Mouse (Mus musculus): ENCODE measurements around the gene Hfe2. TPM values are rescaled to one million over a fixed set of nuclear protein-coding genes. Genes with fewer than 3 reads are reported as not detected.
"Not testable (repeated sequence)": the region's sequence is repeated elsewhere in the genome, so short reads cannot be mapped to it uniquely, and the experiment has no call there.

Gene Hfe2
- polyA plus RNA-seq, 1 experiment from 2014 or later, result 1.2 TPM

DNA sequence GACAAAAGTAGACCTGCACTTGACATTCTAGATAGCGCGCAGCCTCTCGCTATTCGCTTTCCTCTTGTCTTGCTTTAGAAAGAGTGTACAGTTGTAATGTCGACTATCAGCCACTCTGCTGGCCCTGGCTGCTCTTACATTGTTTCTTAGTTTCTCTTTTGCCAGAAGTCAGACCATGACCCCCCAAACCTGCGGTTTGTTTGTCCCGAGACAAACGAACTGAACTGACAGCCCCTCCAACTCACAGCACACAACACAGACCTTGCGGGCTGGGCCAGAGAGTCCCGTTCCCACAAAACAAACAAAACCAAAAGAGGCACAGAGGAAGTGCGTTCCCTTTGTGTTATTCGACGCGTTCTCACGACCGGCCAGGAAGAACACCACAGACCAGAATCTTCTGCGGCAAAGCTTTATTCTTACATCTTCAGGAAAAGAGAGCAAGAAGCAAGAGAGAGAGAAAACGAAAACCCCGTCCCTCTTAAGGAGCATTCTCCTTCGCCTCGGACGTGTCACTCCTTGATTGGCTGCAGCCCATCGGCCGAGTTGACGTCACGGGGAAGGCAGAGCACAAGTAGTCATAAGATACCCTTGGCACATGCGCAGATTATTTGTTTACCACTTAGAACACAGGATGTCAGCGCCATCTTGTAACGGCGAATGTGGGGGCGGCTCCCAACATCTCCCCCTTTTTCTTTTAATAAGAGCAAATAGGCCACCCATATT is 35.9 kb upstream of the Hfe2 start:
- not testable (repeated sequence) for H3K4me3 ChIP-seq (ENCODE audit: low read depth, low read length); H3K36me3 ChIP-seq (replicated peaks; ENCODE audit: control insufficient read depth, insufficient read depth, low read depth, low read length); H3K4me2 ChIP-seq (ENCODE audit: low read depth, low read length); H3K9me3 ChIP-seq (replicated peaks; ENCODE audit: control insufficient read depth, low read length); H3K27ac ChIP-seq (replicated peaks; ENCODE audit: low read depth, low read length); H3K9ac ChIP-seq (replicated peaks; ENCODE audit: low read length); H3K4me1 ChIP-seq (ENCODE audit: control insufficient read depth, insufficient read depth, low read length); H3K27me3 ChIP-seq (ENCODE audit: control insufficient read depth, insufficient read depth, low read length); DNase-seq (ENCODE audit: low spot score)
- peak; percentile 80 for ATAC-seq (replicated peaks; ENCODE audit: insufficient number of reproducible peaks, low FRiP score, low TSS enrichment, low read depth)
- WGBS, result 0% methylated on average over 8 of the region's 31 CpGs

DNA sequence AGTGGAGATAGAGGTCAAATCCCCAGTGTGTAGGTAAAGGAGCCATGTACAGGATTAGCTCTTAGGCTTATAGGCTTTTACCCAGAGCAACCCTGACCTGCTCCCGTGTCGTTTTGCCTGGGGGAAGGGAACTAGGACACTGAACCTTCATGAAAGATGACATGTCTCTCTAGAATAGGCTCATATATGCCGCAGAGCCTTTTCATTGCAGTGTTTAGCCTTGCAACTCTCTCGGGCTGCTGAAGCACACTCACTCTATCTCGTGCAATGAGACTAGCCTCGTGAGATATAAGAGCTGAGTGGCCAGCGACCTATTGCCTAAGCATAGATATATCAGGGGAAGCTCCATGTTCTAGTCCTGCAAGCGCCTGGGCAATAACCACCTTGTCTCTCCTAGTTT is 35.3 kb upstream of the Hfe2 start:
- H3K27me3 ChIP-seq (ENCODE audit: control insufficient read depth, insufficient read depth, low read length); H3K27ac ChIP-seq (replicated peaks; ENCODE audit: low read depth, low read length); DNase-seq (ENCODE audit: low spot score); H3K4me1 ChIP-seq (ENCODE audit: control insufficient read depth, insufficient read depth, low read length); H3K9ac ChIP-seq (replicated peaks; ENCODE audit: low read length); H3K4me2 ChIP-seq (ENCODE audit: low read depth, low read length); H3K36me3 ChIP-seq (replicated peaks; ENCODE audit: control insufficient read depth, insufficient read depth, low read depth, low read length); H3K9me3 ChIP-seq (replicated peaks; ENCODE audit: control insufficient read depth, low read length); H3K4me3 ChIP-seq (ENCODE audit: low read depth, low read length); ATAC-seq (replicated peaks; ENCODE audit: insufficient number of reproducible peaks, low FRiP score, low TSS enrichment, low read depth): not testable (repeated sequence)
- 71% methylated on average over 5 of the region's 8 CpGs for WGBS

DNA sequence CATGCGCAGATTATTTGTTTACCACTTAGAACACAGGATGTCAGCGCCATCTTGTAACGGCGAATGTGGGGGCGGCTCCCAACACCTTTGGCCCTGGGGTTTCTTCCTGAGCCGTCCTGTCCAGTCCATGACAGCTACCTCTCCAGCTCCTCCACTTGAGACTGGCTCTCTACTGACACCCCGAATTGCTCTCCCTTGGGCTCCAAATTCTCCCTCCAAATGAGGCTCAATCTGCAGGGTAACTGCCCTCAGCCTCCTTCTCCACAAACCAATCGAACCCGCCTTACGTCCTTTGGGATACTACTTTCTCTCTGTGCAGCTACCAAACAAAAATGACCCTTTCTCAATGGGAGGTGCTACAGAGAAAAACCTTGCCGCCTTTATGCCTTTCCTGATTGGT is 30.5 kb upstream of the Hfe2 start:
- H3K9me3 ChIP-seq (replicated peaks; ENCODE audit: control insufficient read depth, low read length); H3K4me1 ChIP-seq (ENCODE audit: control insufficient read depth, insufficient read depth, low read length); H3K9ac ChIP-seq (replicated peaks; ENCODE audit: low read length); ATAC-seq (replicated peaks; ENCODE audit: insufficient number of reproducible peaks, low FRiP score, low TSS enrichment, low read depth); DNase-seq (ENCODE audit: low spot score); H3K4me2 ChIP-seq (ENCODE audit: low read depth, low read length); H3K27me3 ChIP-seq (ENCODE audit: control insufficient read depth, insufficient read depth, low read length); H3K27ac ChIP-seq (replicated peaks; ENCODE audit: low read depth, low read length); H3K36me3 ChIP-seq (replicated peaks; ENCODE audit: control insufficient read depth, insufficient read depth, low read depth, low read length); H3K4me3 ChIP-seq (ENCODE audit: low read depth, low read length): not testable (repeated sequence)
- 91% methylated on average over 5 of the region's 11 CpGs for WGBS

DNA sequence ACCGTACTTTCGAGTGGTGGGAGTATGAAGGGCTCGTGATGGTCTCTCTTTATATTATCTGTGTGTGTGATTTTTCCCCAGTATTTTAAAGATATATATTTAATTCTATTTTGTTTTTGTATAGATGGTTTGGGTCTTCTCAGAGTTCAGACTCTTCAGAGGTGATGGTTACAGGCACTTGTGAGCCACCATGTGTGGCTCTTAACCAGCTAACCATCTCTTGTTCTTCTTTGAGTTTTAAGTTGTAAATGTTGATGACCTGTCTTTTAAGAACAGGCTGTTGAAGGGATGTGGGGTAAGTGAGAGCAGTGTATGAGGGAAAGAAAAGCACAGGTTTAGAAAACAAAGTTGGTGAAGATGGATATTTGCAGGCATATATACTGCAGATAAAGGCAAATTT is 30.1 kb upstream of the Hfe2 start:
- no peaks in the 10 kb centered on the region for H3K27me3 ChIP-seq (ENCODE audit: control insufficient read depth, insufficient read depth, low read length)
- no peaks in the 10 kb centered on the region for H3K9me3 ChIP-seq (replicated peaks; ENCODE audit: control insufficient read depth, low read length)
- no peak overlapping the region for H3K9ac ChIP-seq (replicated peaks; ENCODE audit: low read length)
- DNase-seq (ENCODE audit: low spot score) (no peak), ATAC-seq (replicated peaks; ENCODE audit: insufficient number of reproducible peaks, low FRiP score, low TSS enrichment, low read depth) (no peak)
- no peak overlapping the region for H3K27ac ChIP-seq (replicated peaks; ENCODE audit: low read depth, low read length)
- H3K4me3 ChIP-seq (ENCODE audit: low read depth, low read length), result no peak overlapping the region
- no peaks in the 10 kb centered on the region for H3K36me3 ChIP-seq (replicated peaks; ENCODE audit: control insufficient read depth, insufficient read depth, low read depth, low read length)
- H3K4me1 ChIP-seq (ENCODE audit: control insufficient read depth, insufficient read depth, low read length), result no peaks in the 10 kb centered on the region
- 94% methylated on average over 3 of the region's 3 CpGs for WGBS
- H3K4me2 ChIP-seq (ENCODE audit: low read depth, low read length), result no peak overlapping the region

DNA sequence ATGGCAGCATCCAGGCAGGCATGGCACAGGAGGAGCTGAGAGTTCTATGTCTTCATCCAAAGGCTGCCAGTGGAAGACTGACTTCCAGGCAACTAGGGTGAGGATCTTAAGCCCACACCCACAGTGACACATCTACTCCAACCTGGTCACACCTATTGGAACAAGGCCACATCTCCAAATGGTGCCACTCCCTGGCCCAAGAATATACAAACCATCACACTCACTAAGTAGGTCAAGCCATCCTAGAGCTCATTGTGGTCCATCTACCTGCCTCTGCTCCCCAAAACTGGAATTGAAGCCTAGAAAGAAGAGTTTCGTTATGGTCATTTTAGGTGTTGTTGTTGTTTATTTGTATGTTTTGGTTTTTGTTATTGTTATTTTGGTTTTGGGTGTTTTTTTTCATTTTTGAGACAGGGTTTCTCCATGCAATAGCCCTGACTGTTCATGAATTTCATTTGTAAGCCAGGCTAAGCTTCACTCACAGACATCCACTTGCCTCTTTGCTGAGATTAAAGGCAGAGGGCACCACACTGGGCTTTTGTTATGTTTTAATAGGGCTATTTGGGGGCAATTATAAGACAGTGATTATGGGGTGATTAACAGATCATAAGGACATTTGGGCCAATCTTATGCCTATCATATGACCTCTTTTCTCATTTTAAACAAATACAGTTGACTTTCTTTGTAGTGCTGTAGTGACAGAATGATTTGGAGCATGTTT is 29.3 kb upstream of the Hfe2 start:
- Histone ChIP-seq H3K9me3 (replicated peaks; ENCODE audit: control insufficient read depth, low read length) (no peaks in the 10 kb centered on the region), H3K9ac (replicated peaks; ENCODE audit: low read length) (no peak overlapping the region), H3K36me3 (replicated peaks; ENCODE audit: control insufficient read depth, insufficient read depth, low read depth, low read length) (no peaks in the 10 kb centered on the region), H3K4me2 (ENCODE audit: low read depth, low read length) (no peak overlapping the region), H3K27me3 (ENCODE audit: control insufficient read depth, insufficient read depth, low read length) (no peaks in the 10 kb centered on the region), H3K4me3 (ENCODE audit: low read depth, low read length) (no peak overlapping the region), H3K27ac (replicated peaks; ENCODE audit: low read depth, low read length) (no peak overlapping the region), H3K4me1 (ENCODE audit: control insufficient read depth, insufficient read depth, low read length) (no peaks in the 10 kb centered on the region)
- DNase-seq (ENCODE audit: low spot score) (no peak), ATAC-seq (replicated peaks; ENCODE audit: insufficient number of reproducible peaks, low FRiP score, low TSS enrichment, low read depth) (no peak)
- WGBS, result 83% methylated on average over 1 of the region's 1 CpGs

DNA sequence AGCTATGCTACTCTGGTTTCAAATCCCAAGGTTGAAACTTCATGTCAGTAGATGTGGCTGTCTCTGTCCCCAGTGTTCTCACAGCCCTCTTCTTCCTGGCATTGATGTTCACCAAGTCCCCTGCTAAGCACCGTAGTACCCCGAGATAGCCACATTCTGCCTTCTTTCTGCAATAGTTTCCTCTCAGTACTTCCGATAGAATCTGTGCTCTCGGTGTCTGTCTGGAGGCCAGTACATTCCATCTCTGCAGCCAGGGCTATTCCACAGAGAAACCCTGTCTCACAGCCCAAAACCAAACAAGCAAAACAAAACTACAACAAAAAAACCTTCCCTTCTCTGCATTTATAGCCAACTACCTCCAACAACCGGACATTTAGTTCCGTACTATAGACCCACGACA is 28.8 kb upstream of the Hfe2 start:
- no peak overlapping the region for H3K4me2 ChIP-seq (ENCODE audit: low read depth, low read length)
- no peak overlapping the region for H3K4me3 ChIP-seq (ENCODE audit: low read depth, low read length)

DNA sequence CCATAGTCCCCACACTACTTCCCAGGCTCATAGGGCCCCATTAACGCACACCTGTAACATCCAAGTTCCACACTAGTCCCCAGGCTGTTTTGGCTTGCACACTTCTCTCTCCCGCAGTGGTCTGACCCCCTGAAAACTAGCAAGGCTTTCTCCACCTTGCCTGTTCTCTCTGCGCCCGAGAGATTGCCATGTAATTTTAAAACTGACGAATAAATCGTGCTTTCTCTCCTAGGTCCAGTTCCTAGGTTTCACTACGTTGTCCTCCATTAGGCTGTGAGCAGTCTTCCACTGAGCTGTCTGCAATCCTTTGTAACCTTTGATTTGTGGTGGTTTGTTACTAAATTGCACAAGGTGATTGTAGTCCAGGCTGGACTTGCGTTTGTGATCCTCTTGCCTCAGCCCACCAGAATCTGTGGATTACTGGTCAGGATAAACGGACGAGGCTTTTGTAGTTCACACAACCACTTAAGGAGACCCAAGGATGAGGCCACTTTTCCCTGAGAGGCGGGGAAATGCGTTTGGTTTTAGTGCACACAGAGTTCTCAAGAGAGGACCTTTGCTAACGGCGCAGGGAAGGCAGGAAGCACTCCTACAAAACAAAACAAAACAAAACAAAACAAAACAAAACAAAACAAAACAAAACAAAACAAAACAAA is 28.2 kb upstream of the Hfe2 start:
- H3K9ac ChIP-seq (replicated peaks; ENCODE audit: low read length), result peak overlapping the region; percentile 35
- not testable (repeated sequence) for H3K9me3 ChIP-seq (replicated peaks; ENCODE audit: control insufficient read depth, low read length); ATAC-seq (replicated peaks; ENCODE audit: insufficient number of reproducible peaks, low FRiP score, low TSS enrichment, low read depth); H3K4me1 ChIP-seq (ENCODE audit: control insufficient read depth, insufficient read depth, low read length); H3K27me3 ChIP-seq (ENCODE audit: control insufficient read depth, insufficient read depth, low read length); H3K27ac ChIP-seq (replicated peaks; ENCODE audit: low read depth, low read length); H3K36me3 ChIP-seq (replicated peaks; ENCODE audit: control insufficient read depth, insufficient read depth, low read depth, low read length)
- peak overlapping the region; percentile 52 for H3K4me3 ChIP-seq (ENCODE audit: low read depth, low read length)
- peak; percentile 39 for DNase-seq (ENCODE audit: low spot score)
- peak overlapping the region; percentile 85 for H3K4me2 ChIP-seq (ENCODE audit: low read depth, low read length)
- 12% methylated on average over 14 of the region's 14 CpGs for WGBS

More for the DNA sequence above, 28.8 kb upstream of the Hfe2 start:
- Histone ChIP-seq H3K27me3 (ENCODE audit: control insufficient read depth, insufficient read depth, low read length) (no peaks in the 10 kb centered on the region), H3K4me1 (ENCODE audit: control insufficient read depth, insufficient read depth, low read length) (no peaks in the 10 kb centered on the region), H3K9me3 (replicated peaks; ENCODE audit: control insufficient read depth, low read length) (no peaks in the 10 kb centered on the region), H3K27ac (replicated peaks; ENCODE audit: low read depth, low read length) (no peak overlapping the region), H3K9ac (replicated peaks; ENCODE audit: low read length) (no peak overlapping the region), H3K36me3 (replicated peaks; ENCODE audit: control insufficient read depth, insufficient read depth, low read depth, low read length) (no peaks in the 10 kb centered on the region)
- ATAC-seq (replicated peaks; ENCODE audit: insufficient number of reproducible peaks, low FRiP score, low TSS enrichment, low read depth) (no peak), DNase-seq (ENCODE audit: low spot score) (no peak)
- 67% methylated on average over 7 of the region's 7 CpGs for WGBS

Measured in embryonic facial prominence, embryonic 11.5 days (tissue).